Mouse (Mus musculus) E14TG2a.4 (cell line): Measurements from ENCODE around the gene Agbl4.
"Not testable (repeated sequence)": the region's sequence is repeated elsewhere in the genome, so short reads cannot be mapped to it uniquely, and the experiment has no call there.

Source experiments
- CTCF ChIP-seq: conservative IDR thresholded peaks from 2 replicates; pipeline ENCODE4 v1.5.1; 2014; ENCODE audit warnings: low read length
- NANOG ChIP-seq: IDR thresholded peaks from 2 replicates; pipeline ENCODE4 v1.6.1; 2014; ENCODE audit warnings: borderline replicate concordance, low read length, mixed read lengths
- POU5F1 ChIP-seq: IDR thresholded peaks from 2 replicates; pipeline ENCODE4 v1.6.1; 2014; ENCODE audit warnings: low read length, borderline replicate concordance

GRCm38 (mm10) chr4:111219543-111219942 lies 822.1 kb downstream of the Agbl4 start:
- TF ChIP-seq CTCF, POU5F1, NANOG: not testable (repeated sequence)
